In genomic region chr19:50184901-50185623, GRCm38 (mm10) we compare ENCODE assay signal across 8 mouse cellular contexts.
DNase-seq lines count a peak whose midpoint lies in the region; ATAC-seq lines count a peak whose summit lies in the region.

No protein-coding gene starts in this region.

- H3K4me1 ChIP-seq in heart, embryonic 10.5 days, result 0 out of 2 replicates have a peak, but pooled peaks cover 3% of the 10 kb centered on the region
- no peaks in the 10 kb centered on the region for H3K4me1 ChIP-seq in midbrain, embryonic 14.5 days (ENCODE audit: control insufficient read depth, insufficient read depth, low read length)

- ATAC-seq in midbrain, embryonic 14.5 days (ENCODE audit: low FRiP score, low TSS enrichment), result no peak; the same call in 1 of the 2 replicates

- intact Hi-C loops in heart, postnatal 10 days (cut with DNase I), result loop anchor here (5.0 kb wide), 1 partner anchor 1017 kb away; no protein-coding TSS in a partner anchor

- 47% methylated on average over 21 of the region's 21 CpGs for WGBS in heart, embryonic 10.5 days
- WGBS in midbrain, embryonic 14.5 days, result 62% methylated on average over 21 of the region's 21 CpGs

- H3K4me3 ChIP-seq in heart, embryonic 10.5 days, result no peak overlapping the region
- no peak overlapping the region for H3K4me3 ChIP-seq in midbrain, embryonic 14.5 days (replicated peaks; ENCODE audit: low read depth, low read length)

- no peak overlapping the region for H3K4me2 ChIP-seq in midbrain, embryonic 14.5 days (ENCODE audit: low read length)

- H3K27ac ChIP-seq in heart, embryonic 10.5 days, result no peak overlapping the region
- H3K27ac ChIP-seq in midbrain, embryonic 14.5 days (replicated peaks; ENCODE audit: low read depth, low read length), result no peak overlapping the region

- no peaks in the 10 kb centered on the region for H3K27me3 ChIP-seq in heart, embryonic 10.5 days (ENCODE audit: insufficient read depth, poor library complexity, severe bottlenecking)
- H3K27me3 ChIP-seq in midbrain, embryonic 14.5 days (ENCODE audit: control insufficient read depth, insufficient read depth, low read length), result no peaks in the 10 kb centered on the region

- DNase-seq in heart, adult 8-10 months (ENCODE audit: low spot score), result peak; percentile 1
- DNase-seq in heart, embryonic 10.5 days (ENCODE audit: low spot score), result no peak
- DNase-seq in NIH3T3 (ENCODE audit: low read depth), result peak; percentile 78
- DNase-seq in embryo, embryonic 10.5 days (ENCODE audit: low spot score), result peak; percentile 89
- DNase-seq in heart, postnatal 10 days, result peak; percentile 34 to 64
- DNase-seq in left cerebral cortex, adult 11 months (ENCODE audit: low spot score), result peak; percentile 36
- peak; percentile 92 for DNase-seq in midbrain, embryonic 14.5 days
- peak; percentile 49 for DNase-seq in thymus, postnatal 4 days

- H3K36me3 ChIP-seq in heart, embryonic 10.5 days, result no peaks in the 10 kb centered on the region
- H3K36me3 ChIP-seq in midbrain, embryonic 14.5 days (ENCODE audit: control insufficient read depth, insufficient read depth, low read length), result no peaks in the 10 kb centered on the region

- no peak overlapping the region for H3K9ac ChIP-seq in midbrain, embryonic 14.5 days (replicated peaks; ENCODE audit: low read length)

- H3K9me3 ChIP-seq in heart, embryonic 10.5 days, result no peaks in the 10 kb centered on the region
- no peaks in the 10 kb centered on the region for H3K9me3 ChIP-seq in midbrain, embryonic 14.5 days (ENCODE audit: control insufficient read depth, low read length)
